Mouse (Mus musculus) hindbrain, embryonic 16.5 days (tissue): ENCODE results near the gene Tyw3. TPM values are rescaled to one million over a fixed set of nuclear protein-coding genes. Genes with fewer than 3 reads are reported as not detected.
A peak's percentile ranks its signal among the peaks of the same experiment; 100 is the strongest.
"Not testable (repeated sequence)": the region's sequence is repeated elsewhere in the genome, so short reads cannot be mapped to it uniquely, and the experiment has no call there.

ENCODE experiments used
- ATAC-seq: fragments of 200-750 bp; cut with Nextera tagmentation; 2 replicates; pipeline ENCODE4 v1.8.0; 2017; ENCODE audit warnings: moderate TSS enrichment, moderate library complexity
- H3K27ac ChIP-seq: fragments of 300-500 bp; sonication (generic); 2 replicates; pipeline ENCODE4 v1.5.1; 2014; ENCODE audit warnings: low read depth, mild to moderate bottlenecking, control low read depth, low read length, moderate library complexity
- H3K27me3 ChIP-seq: fragments of 300-500 bp; sonication (generic); replicated peaks from 2 replicates; pipeline ENCODE4 v1.6.1; 2014; ENCODE audit warnings: low read length; ENCODE audit not compliant: control insufficient read depth, insufficient read depth
- H3K36me3 ChIP-seq: fragments of 300-500 bp; sonication (generic); 2 replicates; pipeline ENCODE4 v1.6.1; 2014; ENCODE audit warnings: mild to moderate bottlenecking, low read length, moderate library complexity, mixed read lengths; ENCODE audit not compliant: control insufficient read depth, insufficient read depth
- H3K4me1 ChIP-seq: fragments of 300-500 bp; sonication (generic); 2 replicates; pipeline ENCODE4 v1.6.1; 2014; ENCODE audit warnings: low read depth, low read length; ENCODE audit not compliant: control insufficient read depth, insufficient read depth
- H3K4me2 ChIP-seq: fragments of 300-500 bp; sonication (generic); 2 replicates; pipeline ENCODE4 v1.6.1; 2014; ENCODE audit warnings: mild to moderate bottlenecking, low read length, control low read depth, moderate library complexity
- H3K4me3 ChIP-seq: fragments of 300-500 bp; sonication (generic); 2 replicates; pipeline ENCODE4 v1.5.1; 2014; ENCODE audit warnings: mild to moderate bottlenecking, low read length, control low read depth, moderate library complexity
- H3K9ac ChIP-seq: fragments of 300-500 bp; sonication (generic); 2 replicates; pipeline ENCODE4 v1.6.1; 2014; ENCODE audit warnings: low read depth, mild to moderate bottlenecking, control low read depth, low read length, moderate library complexity
- H3K9me3 ChIP-seq: fragments of 300-500 bp; sonication (generic); 2 replicates; pipeline ENCODE4 v1.6.1; 2014; ENCODE audit warnings: mild to moderate bottlenecking, low read length, moderate library complexity; ENCODE audit not compliant: control insufficient read depth
- WGBS: fragments of 180-500 bp; shearing (Covaris S2); extraction: QIAGEN DNeasy Blood & Tissue Kit; methylation state at CpG from one replicate; pipeline ENCODE4 v1.1.7; 2014; 5-methylcytosine and 5-hydroxymethylcytosine counted together
- polyA plus RNA-seq: library from polyadenylated mRNA; unstranded; fragments of >200 nt; fragmentation: Nextera tagmentation; extraction: Ambion mirVana; gene quantifications from 2 replicates; pipeline ENCODE4 v1.2.1, GENCODE M21; 2015

The Tyw3 gene
- polyA plus RNA-seq, result 10.7 and 17.0 TPM in 2 replicates

DNA sequence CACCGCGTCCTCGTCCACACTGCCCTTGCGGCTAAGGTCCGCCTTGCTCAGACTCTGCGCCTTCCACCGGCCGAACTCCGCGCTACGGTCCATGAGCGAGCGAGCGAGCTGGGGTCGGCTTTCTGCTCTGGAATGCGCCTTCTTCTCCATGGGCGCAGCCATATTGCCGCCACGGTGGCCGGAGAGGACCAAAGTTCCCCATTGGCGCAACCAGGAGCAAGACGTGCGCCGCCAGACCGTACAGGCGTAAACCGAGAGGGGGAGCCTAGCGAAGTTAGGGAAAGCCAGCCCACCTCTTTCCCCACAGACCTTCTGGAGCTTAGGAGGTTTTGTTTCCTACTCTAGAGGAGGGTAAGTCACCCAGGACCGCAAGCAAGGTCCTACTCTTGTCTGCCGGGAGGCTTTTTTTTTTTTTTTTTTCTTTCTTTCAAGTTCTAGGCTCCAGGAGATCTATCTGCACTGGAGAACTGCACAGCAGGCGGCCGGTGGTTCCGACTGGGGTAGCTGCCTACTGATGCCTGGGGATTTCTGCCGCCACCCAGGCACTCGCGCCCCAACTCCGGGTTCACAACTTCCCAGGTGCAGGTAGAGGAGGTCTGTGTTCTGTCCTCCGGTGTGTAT, at the start of gene Tyw3:
Tyw3 (minus strand) TSS at position 171 of the 621 bp plus-strand sequence.
- H3K4me1 ChIP-seq, result peaks cover 3% of the 10 kb centered on the region; the same call in 1 of the 2 replicates
- H3K27ac ChIP-seq, result peak within 1 kb of the TSS; percentile 92
- peaks cover 10% of the 10 kb centered on the region for H3K36me3 ChIP-seq
- under 1% methylated on average over 38 of the region's 38 CpGs for whole genome bisulfite sequencing
- ATAC-seq, result peak; percentile 96
- H3K4me2 ChIP-seq, result peak within 1 kb of the TSS; percentile 67
- H3K9me3 ChIP-seq, result no peaks in the 10 kb centered on the region
- peak within 1 kb of the TSS; percentile 79 for H3K4me3 ChIP-seq
- H3K27me3 ChIP-seq, result no peaks in the 10 kb centered on the region
- H3K9ac ChIP-seq, result peak within 1 kb of the TSS; percentile 86

- ATAC-seq, result no peak
- Histone ChIP-seq H3K4me1 (no peaks in the 10 kb centered on the region), H3K9me3 (no peaks in the 10 kb centered on the region), H3K4me3 (no peak overlapping the region), H3K27me3 (no peaks in the 10 kb centered on the region), H3K27ac (no peak overlapping the region), H3K36me3 (no peaks in the 10 kb centered on the region), H3K4me2 (no peak overlapping the region), H3K9ac (no peak overlapping the region)
- 60% methylated on average over 5 of the region's 5 CpGs for WGBS
Observed at GRCm38 (mm10) chr3:154633091-154633490, 36.2 kb upstream of the Tyw3 start.

GRCm38 (mm10) chr3:154631281-154631680, 34.4 kb upstream of the Tyw3 start:
- H3K27ac ChIP-seq, H3K4me2 ChIP-seq, H3K9ac ChIP-seq, ATAC-seq, H3K36me3 ChIP-seq, H3K27me3 ChIP-seq, H3K9me3 ChIP-seq, H3K4me1 ChIP-seq, H3K4me3 ChIP-seq: not testable (repeated sequence)
- WGBS, result 93% methylated on average over 2 of the region's 2 CpGs

- H3K4me3 ChIP-seq, result no peak overlapping the region
- no peaks in the 10 kb centered on the region for H3K27me3 ChIP-seq
- H3K9me3 ChIP-seq, result no peaks in the 10 kb centered on the region
- ATAC-seq, result 0 out of 2 replicates have a peak, but pooled peaks have one; percentile 52
- H3K4me2 ChIP-seq, result no peak overlapping the region
- H3K36me3 ChIP-seq, result no peaks in the 10 kb centered on the region
- H3K27ac ChIP-seq, result no peak overlapping the region
- no peaks in the 10 kb centered on the region for H3K4me1 ChIP-seq
- H3K9ac ChIP-seq, result no peak overlapping the region
Observed at GRCm38 (mm10) chr3:154628284-154628683, 31.4 kb upstream of the Tyw3 start.

- H3K27ac ChIP-seq, result no peak overlapping the region
- WGBS, result 94% methylated on average over 4 of the region's 4 CpGs
- H3K9me3 ChIP-seq, result no peaks in the 10 kb centered on the region
- H3K4me2 ChIP-seq, result no peak overlapping the region
- no peaks in the 10 kb centered on the region for H3K36me3 ChIP-seq
- no peaks in the 10 kb centered on the region for H3K27me3 ChIP-seq
- H3K9ac ChIP-seq, result no peak overlapping the region
- H3K4me1 ChIP-seq, result no peaks in the 10 kb centered on the region
- no peak for ATAC-seq
- no peak overlapping the region for H3K4me3 ChIP-seq
Observed at GRCm38 (mm10) chr3:154616106-154616505, 19.2 kb upstream of the Tyw3 start.

DNA sequence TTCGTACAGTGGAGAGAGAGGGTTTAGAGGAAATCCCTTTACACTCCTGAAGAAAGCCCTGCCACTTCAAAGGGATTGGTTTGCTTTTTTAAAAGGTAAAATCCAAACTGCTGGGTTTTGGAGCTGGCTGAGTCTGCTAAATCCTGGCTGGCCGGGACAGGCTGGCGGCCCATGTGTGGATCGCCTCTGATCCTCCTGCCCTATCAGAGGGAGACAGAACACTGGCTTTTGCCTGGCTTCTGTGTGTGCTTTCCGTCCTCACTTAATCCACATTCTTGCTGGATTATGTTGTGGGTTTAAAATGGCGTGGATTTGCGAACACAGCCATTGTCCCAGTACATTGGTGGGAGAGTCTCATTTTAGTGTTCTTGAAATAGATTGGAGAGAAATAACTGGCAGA, 18.4 kb upstream of the Tyw3 start:
- ATAC-seq, result no peak
- no peak overlapping the region for H3K4me3 ChIP-seq

DNA sequence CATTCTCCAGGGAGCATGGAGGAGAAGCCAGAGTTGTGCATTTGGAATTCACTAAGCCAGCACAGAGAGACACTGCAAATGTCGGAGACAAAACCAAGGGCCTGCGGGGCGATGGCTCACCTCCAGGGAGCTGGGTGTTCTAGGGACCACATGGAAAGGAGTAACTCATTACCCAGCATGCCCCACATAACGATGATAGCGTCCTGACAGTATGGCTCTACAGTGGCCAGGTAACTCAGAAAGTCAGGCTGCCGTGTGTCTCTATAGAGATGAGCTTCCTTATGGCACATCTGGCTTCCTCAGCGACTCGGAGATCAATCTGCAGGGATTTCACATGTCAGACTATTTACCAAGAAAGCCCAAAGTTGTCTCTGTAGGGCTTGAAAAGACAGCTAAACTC, 17.9 kb upstream of the Tyw3 start:
- ATAC-seq, result no peak
- H3K9me3 ChIP-seq, result no peaks in the 10 kb centered on the region

More for the DNA sequence above, 18.4 kb upstream of the Tyw3 start:
- Histone ChIP-seq H3K36me3 (no peaks in the 10 kb centered on the region), H3K27me3 (no peaks in the 10 kb centered on the region), H3K9me3 (no peaks in the 10 kb centered on the region), H3K9ac (no peak overlapping the region; the same call in 1 of the 2 replicates), H3K4me1 (no peaks in the 10 kb centered on the region), H3K27ac (no peak overlapping the region), H3K4me2 (no peak overlapping the region)
- WGBS, result 87% methylated on average over 7 of the region's 7 CpGs

DNA sequence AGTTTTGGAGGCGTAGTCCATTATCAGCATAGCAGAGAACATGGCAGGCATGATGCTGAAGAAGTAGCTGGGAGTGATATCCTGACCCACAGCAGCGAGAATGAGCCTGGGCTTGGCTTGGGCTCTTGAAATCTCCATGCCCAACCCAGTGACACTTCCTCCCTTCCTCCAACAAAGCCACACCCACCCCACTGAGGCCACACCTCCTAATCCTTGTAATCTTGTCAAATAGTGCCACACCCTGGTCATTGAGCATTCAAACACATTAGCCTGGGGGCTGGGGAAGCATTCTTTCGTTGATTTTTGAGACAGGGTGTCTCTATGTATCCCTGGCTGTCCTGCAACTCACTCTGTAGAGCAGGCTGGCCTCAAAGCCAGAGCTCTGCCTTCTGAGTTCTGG, 15.0 kb upstream of the Tyw3 start:
- Histone ChIP-seq H3K4me1 (no peaks in the 10 kb centered on the region), H3K27me3 (no peaks in the 10 kb centered on the region), H3K4me3 (no peak overlapping the region), H3K27ac (no peak overlapping the region), H3K9me3 (no peaks in the 10 kb centered on the region), H3K36me3 (no peaks in the 10 kb centered on the region), H3K4me2 (no peak overlapping the region), H3K9ac (no peak overlapping the region)
- 80% methylated on average over 3 of the region's 3 CpGs for WGBS
- no peak for ATAC-seq

More for the DNA sequence above, 17.9 kb upstream of the Tyw3 start:
- Histone ChIP-seq H3K9ac (no peak overlapping the region), H3K36me3 (no peaks in the 10 kb centered on the region), H3K4me1 (no peaks in the 10 kb centered on the region), H3K27ac (no peak overlapping the region), H3K4me2 (no peak overlapping the region), H3K4me3 (no peak overlapping the region), H3K27me3 (no peaks in the 10 kb centered on the region)
- WGBS, result 94% methylated on average over 8 of the region's 8 CpGs

- no peaks in the 10 kb centered on the region for H3K9me3 ChIP-seq
- 91% methylated on average over 1 of the region's 1 CpGs for WGBS
- H3K27ac ChIP-seq, result no peak overlapping the region
- ATAC-seq, result no peak
- no peak overlapping the region for H3K9ac ChIP-seq
- H3K4me3 ChIP-seq, result no peak overlapping the region
- no peaks in the 10 kb centered on the region for H3K4me1 ChIP-seq
- no peaks in the 10 kb centered on the region for H3K27me3 ChIP-seq
- H3K36me3 ChIP-seq, result no peaks in the 10 kb centered on the region
- H3K4me2 ChIP-seq, result no peak overlapping the region
Observed at GRCm38 (mm10) chr3:154607896-154608295, 11.0 kb upstream of the Tyw3 start.
